Mouse (Mus musculus) liver, embryonic 15.5 days (tissue): ENCODE results near the gene Sco1. TPM values are rescaled to one million over a fixed set of nuclear protein-coding genes. Genes with fewer than 3 reads are reported as not detected.
A peak's percentile ranks its signal among the peaks of the same experiment; 100 is the strongest.

Source experiments
- ATAC-seq: fragments of 200-750 bp; cut with Nextera tagmentation; 2 replicates; pipeline ENCODE4 v1.8.0; 2017; ENCODE audit warnings: moderate number of reproducible peaks, mild to moderate bottlenecking, moderate library complexity; ENCODE audit not compliant: insufficient read depth
- H3K27ac ChIP-seq: fragments of 300-500 bp; sonication (generic); replicated peaks from 2 replicates; pipeline ENCODE4 v1.5.1; 2015; ENCODE audit warnings: mild to moderate bottlenecking, inconsistent platforms
- H3K27me3 ChIP-seq: fragments of 300-500 bp; sonication (generic); 2 replicates; pipeline ENCODE4 v1.6.1; 2015; ENCODE audit warnings: mild to moderate bottlenecking, inconsistent platforms
- H3K36me3 ChIP-seq: fragments of 300-500 bp; sonication (generic); replicated peaks from 2 replicates; pipeline ENCODE4 v1.6.1; 2015; ENCODE audit warnings: moderate library complexity, mild to moderate bottlenecking, inconsistent platforms
- H3K4me1 ChIP-seq: fragments of 300-500 bp; sonication (generic); replicated peaks from 2 replicates; pipeline ENCODE4 v1.6.1; 2015; ENCODE audit warnings: inconsistent platforms
- H3K4me2 ChIP-seq: fragments of 300-500 bp; sonication (generic); 2 replicates; pipeline ENCODE4 v1.6.1; 2015; ENCODE audit warnings: moderate library complexity, mild to moderate bottlenecking, inconsistent platforms
- H3K4me3 ChIP-seq: fragments of 300-500 bp; sonication (generic); replicated peaks from 2 replicates; pipeline ENCODE4 v1.5.1; 2015; ENCODE audit warnings: mild to moderate bottlenecking, inconsistent platforms
- H3K9ac ChIP-seq: fragments of 300-500 bp; sonication (generic); 2 replicates; pipeline ENCODE4 v1.6.1; 2015; ENCODE audit warnings: moderate library complexity, mild to moderate bottlenecking, inconsistent platforms
- H3K9me3 ChIP-seq: fragments of 300-500 bp; sonication (generic); replicated peaks from 2 replicates; pipeline ENCODE4 v1.6.1; 2016; ENCODE audit warnings: inconsistent platforms
- WGBS: fragments of 180-500 bp; shearing (Covaris S2); methylation state at CpG from one replicate; pipeline ENCODE4 v1.1.7; 2015; ENCODE audit warnings: mixed read lengths; ENCODE audit not compliant: insufficient replicate concordance; 5-methylcytosine and 5-hydroxymethylcytosine counted together
- polyA plus RNA-seq: library from polyadenylated mRNA; unstranded; fragments of >200 nt; fragmentation: Nextera tagmentation; extraction: Ambion mirVana; gene quantifications from 2 replicates; pipeline ENCODE4 v1.2.1, GENCODE M21; 2015

The Sco1 gene
- polyA plus RNA-seq, 1 experiment from 2014 or later = 6.7 TPM

GRCm38 (mm10) chr11:67076781-67077180, 24.3 kb downstream of the Sco1 start:
- Histone ChIP-seq H3K9ac (no peak overlapping the region), H3K27ac (no peak overlapping the region), H3K4me3 (no peak overlapping the region), H3K36me3 (no peaks in the 10 kb centered on the region), H3K4me2 (no peak overlapping the region), H3K9me3 (no peaks in the 10 kb centered on the region), H3K4me1 (peaks cover 5% of the 10 kb centered on the region; the same call in 1 of the 2 replicates), H3K27me3 (peaks cover 4% of the 10 kb centered on the region; the same call in 1 of the 2 replicates)
- ATAC-seq = no peak
- WGBS = 46% methylated on average over 5 of the region's 5 CpGs

- ATAC-seq = no peak
- Histone ChIP-seq H3K36me3 (no peaks in the 10 kb centered on the region), H3K9ac (no peak overlapping the region), H3K27me3 (peaks cover 9% of the 10 kb centered on the region; the same call in 1 of the 2 replicates), H3K4me1 (peaks cover 5% of the 10 kb centered on the region; the same call in 1 of the 2 replicates), H3K4me3 (no peak overlapping the region), H3K27ac (no peak overlapping the region), H3K9me3 (no peaks in the 10 kb centered on the region), H3K4me2 (no peak overlapping the region)
- 23% methylated on average over 3 of the region's 3 CpGs for WGBS
Observed at GRCm38 (mm10) chr11:67077435-67077834, 25.0 kb downstream of the Sco1 start.

GRCm38 (mm10) chr11:67078000-67078399, 25.5 kb downstream of the Sco1 start, which contains the start of gene Myh3:
Myh3 (plus strand) TSS chr11:67078300.
- no peak within 1 kb of the TSS for H3K4me2 ChIP-seq
- H3K4me1 ChIP-seq = peaks cover 5% of the 10 kb centered on the region; the same call in 1 of the 2 replicates
- ATAC-seq = no peak
- H3K36me3 ChIP-seq = no peaks in the 10 kb centered on the region
- no peak within 1 kb of the TSS for H3K9ac ChIP-seq
- no peak within 1 kb of the TSS for H3K27ac ChIP-seq
- no peaks in the 10 kb centered on the region for H3K9me3 ChIP-seq
- 68% methylated on average over 5 of the region's 5 CpGs for WGBS
- peaks cover 13% of the 10 kb centered on the region for H3K27me3 ChIP-seq
- no peak within 1 kb of the TSS for H3K4me3 ChIP-seq

GRCm38 (mm10) chr11:67078888-67079287, 26.4 kb downstream of the Sco1 start:
- Histone ChIP-seq H3K27me3 (peaks cover 22% of the 10 kb centered on the region), H3K36me3 (no peaks in the 10 kb centered on the region), H3K9ac (no peak overlapping the region), H3K27ac (no peak overlapping the region), H3K4me2 (no peak overlapping the region), H3K9me3 (no peaks in the 10 kb centered on the region), H3K4me3 (no peak overlapping the region), H3K4me1 (peaks cover 5% of the 10 kb centered on the region; the same call in 1 of the 2 replicates)
- ATAC-seq = no peak
- 67% methylated on average over 6 of the region's 6 CpGs for WGBS

- WGBS = 59% methylated on average over 11 of the region's 11 CpGs
- Histone ChIP-seq H3K4me1 (peaks cover 5% of the 10 kb centered on the region; the same call in 1 of the 2 replicates), H3K4me2 (no peak overlapping the region), H3K27ac (no peak overlapping the region), H3K36me3 (no peaks in the 10 kb centered on the region), H3K4me3 (no peak overlapping the region), H3K27me3 (peaks cover 31% of the 10 kb centered on the region), H3K9me3 (no peaks in the 10 kb centered on the region), H3K9ac (no peak overlapping the region)
- no peak for ATAC-seq
Observed at GRCm38 (mm10) chr11:67079740-67080139, 27.3 kb downstream of the Sco1 start.

GRCm38 (mm10) chr11:67080168-67080567, 27.7 kb downstream of the Sco1 start:
- peaks cover 5% of the 10 kb centered on the region; the same call in 1 of the 2 replicates for H3K4me1 ChIP-seq
- ATAC-seq = no peak
- no peak overlapping the region for H3K4me2 ChIP-seq
- H3K9me3 ChIP-seq = no peaks in the 10 kb centered on the region
- H3K36me3 ChIP-seq = no peaks in the 10 kb centered on the region
- H3K27ac ChIP-seq = no peak overlapping the region
- no peak overlapping the region for H3K9ac ChIP-seq
- WGBS = 1% methylated on average over 3 of the region's 3 CpGs
- no peak overlapping the region for H3K4me3 ChIP-seq
- peaks cover 35% of the 10 kb centered on the region for H3K27me3 ChIP-seq

- peak; percentile 60 for ATAC-seq
- peaks cover 5% of the 10 kb centered on the region; the same call in 1 of the 2 replicates for H3K4me1 ChIP-seq
- no peaks in the 10 kb centered on the region for H3K36me3 ChIP-seq
- H3K9ac ChIP-seq = no peak overlapping the region
- no peak overlapping the region for H3K4me3 ChIP-seq
- H3K27me3 ChIP-seq = peaks cover 35% of the 10 kb centered on the region
- no peak overlapping the region for H3K4me2 ChIP-seq
- H3K27ac ChIP-seq = no peak overlapping the region
- 2% methylated on average over 11 of the region's 11 CpGs for WGBS
- no peaks in the 10 kb centered on the region for H3K9me3 ChIP-seq
Observed at GRCm38 (mm10) chr11:67081125-67081649, 28.7 kb downstream of the Sco1 start.

GRCm38 (mm10) chr11:67082188-67082587, 29.7 kb downstream of the Sco1 start:
- H3K27ac ChIP-seq = no peak overlapping the region
- no peak overlapping the region for H3K4me2 ChIP-seq
- H3K9me3 ChIP-seq = no peaks in the 10 kb centered on the region
- no peak overlapping the region for H3K4me3 ChIP-seq
- WGBS = 51% methylated on average over 7 of the region's 7 CpGs
- peaks cover 35% of the 10 kb centered on the region for H3K27me3 ChIP-seq
- H3K36me3 ChIP-seq = no peaks in the 10 kb centered on the region
- ATAC-seq = no peak
- peaks cover 5% of the 10 kb centered on the region; the same call in 1 of the 2 replicates for H3K4me1 ChIP-seq
- no peak overlapping the region for H3K9ac ChIP-seq

- no peak overlapping the region for H3K27ac ChIP-seq
- ATAC-seq = no peak
- H3K4me2 ChIP-seq = no peak overlapping the region
- 50% methylated on average over 13 of the region's 13 CpGs for WGBS
- H3K9ac ChIP-seq = no peak overlapping the region
- H3K4me1 ChIP-seq = peaks cover 5% of the 10 kb centered on the region; the same call in 1 of the 2 replicates
- peaks cover 35% of the 10 kb centered on the region for H3K27me3 ChIP-seq
- no peak overlapping the region for H3K4me3 ChIP-seq
- no peaks in the 10 kb centered on the region for H3K36me3 ChIP-seq
- H3K9me3 ChIP-seq = no peaks in the 10 kb centered on the region
Observed at GRCm38 (mm10) chr11:67082793-67083192, 30.3 kb downstream of the Sco1 start.

- Histone ChIP-seq H3K9ac (no peak overlapping the region), H3K4me3 (no peak overlapping the region), H3K27ac (no peak overlapping the region), H3K36me3 (no peaks in the 10 kb centered on the region), H3K4me2 (no peak overlapping the region), H3K9me3 (no peaks in the 10 kb centered on the region), H3K27me3 (peaks cover 33% of the 10 kb centered on the region), H3K4me1 (peaks cover 5% of the 10 kb centered on the region; the same call in 1 of the 2 replicates)
- WGBS = 50% methylated on average over 6 of the region's 6 CpGs
- no peak for ATAC-seq
Observed at GRCm38 (mm10) chr11:67083239-67083638, 30.8 kb downstream of the Sco1 start.

GRCm38 (mm10) chr11:67083712-67084340, 31.4 kb downstream of the Sco1 start:
- H3K27me3 ChIP-seq = peaks cover 31% of the 10 kb centered on the region
- 38% methylated on average over 32 of the region's 32 CpGs for WGBS
- H3K9me3 ChIP-seq = no peaks in the 10 kb centered on the region
- no peak overlapping the region for H3K4me3 ChIP-seq
- no peaks in the 10 kb centered on the region for H3K36me3 ChIP-seq
- no peak overlapping the region for H3K9ac ChIP-seq
- no peak overlapping the region for H3K27ac ChIP-seq
- H3K4me1 ChIP-seq = peaks cover 5% of the 10 kb centered on the region; the same call in 1 of the 2 replicates
- ATAC-seq = no peak
- H3K4me2 ChIP-seq = no peak overlapping the region
